Mouse (Mus musculus): ENCODE data around the gene Fv1. TPM values are rescaled to one million over a fixed set of nuclear protein-coding genes. Genes with fewer than 3 reads are reported as not detected.

Gene Fv1
- total RNA-seq, 2 experiments from 2014 or later = 16.8 to 29.4 TPM

Other genes starting within 250 kb of the Fv1 start
- gene Zfp979, start 226.5 kb upstream of the Fv1 start, total RNA-seq (2015; ENCODE audit: low replicate concordance) = not detected in 2 replicates
- gene Zfp979, start 226.5 kb upstream of the Fv1 start, total RNA-seq (2017; ENCODE audit: low replicate concordance) = not detected in 2 replicates
- not detected in 2 replicates for gene Zfp534, start 166.4 kb upstream of the Fv1 start, total RNA-seq (2015; ENCODE audit: low replicate concordance)
- gene Zfp534, start 166.4 kb upstream of the Fv1 start, total RNA-seq (2017; ENCODE audit: low replicate concordance) = not detected in 2 replicates
- gene Zfp984, start 59.2 kb upstream of the Fv1 start, total RNA-seq (2015; ENCODE audit: low replicate concordance) = 7.2 and 20.1 TPM in 2 replicates
- gene Zfp984, start 59.2 kb upstream of the Fv1 start, total RNA-seq (2017; ENCODE audit: low replicate concordance) = 6.8 and 12.9 TPM in 2 replicates
- 0.84 and 3.2 TPM in 2 replicates for gene Zfp933, start 20.6 kb upstream of the Fv1 start, total RNA-seq (2015; ENCODE audit: low replicate concordance)
- 0.98 and 3.0 TPM in 2 replicates for gene Zfp933, start 20.6 kb upstream of the Fv1 start, total RNA-seq (2017; ENCODE audit: low replicate concordance)
- 134 and 157 TPM in 2 replicates for gene Miip, start 163 bp upstream of the Fv1 start, total RNA-seq (2015; ENCODE audit: low replicate concordance)
- gene Miip, start 163 bp upstream of the Fv1 start, total RNA-seq (2017; ENCODE audit: low replicate concordance) = 131 and 165 TPM in 2 replicates
- 15.1 and 18.0 TPM in 2 replicates for gene Mfn2, start 35.7 kb downstream of the Fv1 start, total RNA-seq (2015; ENCODE audit: low replicate concordance)
- gene Mfn2, start 35.7 kb downstream of the Fv1 start, total RNA-seq (2017; ENCODE audit: low replicate concordance) = 6.8 and 17.8 TPM in 2 replicates
- gene Plod1, start 67.8 kb downstream of the Fv1 start, total RNA-seq (2015; ENCODE audit: low replicate concordance) = 3.6 and 5.9 TPM in 2 replicates
- gene Plod1, start 67.8 kb downstream of the Fv1 start, total RNA-seq (2017; ENCODE audit: low replicate concordance) = 4.8 and 5.5 TPM in 2 replicates
- 19.3 and 20.5 TPM in 2 replicates for gene 2510039O18Rik, start 71.9 kb downstream of the Fv1 start, total RNA-seq (2015; ENCODE audit: low replicate concordance)
- 17.7 and 18.9 TPM in 2 replicates for gene 2510039O18Rik, start 71.9 kb downstream of the Fv1 start, total RNA-seq (2017; ENCODE audit: low replicate concordance)
- gene Nppb, start 116.8 kb downstream of the Fv1 start, total RNA-seq (2015; ENCODE audit: low replicate concordance) = not detected in 2 replicates
- not detected in 2 replicates for gene Nppb, start 116.8 kb downstream of the Fv1 start, total RNA-seq (2017; ENCODE audit: low replicate concordance)
- not detected in 2 replicates for gene Nppa, start 131.7 kb downstream of the Fv1 start, total RNA-seq (2015; ENCODE audit: low replicate concordance)
- gene Nppa, start 131.7 kb downstream of the Fv1 start, total RNA-seq (2017; ENCODE audit: low replicate concordance) = not detected in 2 replicates
- 1.3 and 2.5 TPM in 2 replicates for gene Clcn6, start 169.8 kb downstream of the Fv1 start, total RNA-seq (2015; ENCODE audit: low replicate concordance)
- gene Clcn6, start 169.8 kb downstream of the Fv1 start, total RNA-seq (2017; ENCODE audit: low replicate concordance) = 1.7 and 2.7 TPM in 2 replicates
- 5.8 and 8.0 TPM in 2 replicates for gene Mthfr, start 170.1 kb downstream of the Fv1 start, total RNA-seq (2015; ENCODE audit: low replicate concordance)
- 2.0 and 7.1 TPM in 2 replicates for gene Mthfr, start 170.1 kb downstream of the Fv1 start, total RNA-seq (2017; ENCODE audit: low replicate concordance)
- gene Agtrap, start 219.1 kb downstream of the Fv1 start, total RNA-seq (2015; ENCODE audit: low replicate concordance) = 4.6 and 5.8 TPM in 2 replicates
- 3.6 and 4.1 TPM in 2 replicates for gene Agtrap, start 219.1 kb downstream of the Fv1 start, total RNA-seq (2017; ENCODE audit: low replicate concordance)

Data from erythroid progenitor cell, adult 5-6 weeks (primary cell).